Mouse (Mus musculus) testis, postnatal 14 days (tissue): ENCODE results near the gene Vmn2r107.

Experiments
- DNase-seq: peaks from one replicate; pipeline ENCODE4 v3.0.0; 2021; ENCODE audit warnings: low spot score

Vmn2r107 gene

DNA sequence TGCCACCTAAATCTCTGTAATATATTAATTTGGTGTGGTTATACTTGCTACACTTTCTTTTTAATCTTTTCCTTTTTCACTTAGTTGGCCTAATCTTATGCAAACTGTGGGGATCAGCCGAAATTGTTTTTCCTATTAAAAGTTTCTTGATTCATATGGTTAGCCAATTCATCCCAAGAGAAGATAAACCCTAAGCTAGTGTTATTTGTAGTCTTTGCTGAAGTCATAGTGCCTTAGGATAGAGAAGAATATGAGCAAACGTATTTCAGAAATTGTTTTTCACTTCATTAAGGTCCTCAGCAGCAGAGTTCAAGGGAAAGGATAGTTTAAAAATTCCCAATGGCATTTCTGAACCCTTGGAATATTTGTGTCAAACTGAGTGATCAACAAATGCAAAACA, at the start of gene Vmn2r107:
TSS of gene Vmn2r107 (plus strand) at position 301 of the 400 bp plus-strand sequence.
- no peak for DNase-seq

DNA sequence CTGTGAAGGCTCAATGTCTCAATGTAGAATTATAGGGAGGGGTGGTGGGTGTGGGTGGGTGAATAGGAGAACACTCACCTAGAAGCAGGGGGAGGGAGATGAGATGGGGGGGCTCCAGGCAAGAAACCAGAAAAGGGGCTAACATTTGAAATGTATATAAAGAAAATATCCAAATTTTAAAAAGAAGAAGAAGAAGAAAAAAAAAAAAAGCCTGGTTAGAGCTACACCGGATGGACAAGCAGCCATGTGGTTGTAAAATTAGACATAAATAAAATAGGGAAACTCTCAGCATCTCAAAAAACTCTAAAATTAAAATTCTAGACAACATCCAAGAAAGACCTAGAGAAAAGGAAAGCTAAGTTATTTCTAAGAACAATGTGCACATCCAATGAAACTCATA, 39.3 kb upstream of the Vmn2r107 start:
- no peak for DNase-seq

DNA sequence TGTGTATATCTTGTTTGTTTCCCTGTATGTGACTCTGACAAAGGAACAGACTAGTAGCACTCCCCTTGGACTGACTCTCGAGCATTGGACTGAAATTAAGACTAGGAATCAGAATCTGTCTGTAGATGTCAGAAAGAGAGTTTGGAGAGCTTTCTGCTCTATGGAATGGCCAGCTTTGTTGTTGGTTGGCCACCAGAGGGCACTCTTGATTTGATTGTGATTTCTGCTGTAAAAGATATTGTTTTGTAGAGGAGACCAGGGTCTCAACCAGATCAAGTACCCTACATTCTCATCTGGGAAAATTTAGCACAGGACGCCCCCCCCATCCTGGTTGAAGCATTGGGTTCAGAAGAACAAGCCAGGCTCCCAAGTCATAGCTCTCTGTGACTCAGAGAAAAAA, 54.1 kb downstream of the Vmn2r107 start:
- no peak for DNase-seq

DNA sequence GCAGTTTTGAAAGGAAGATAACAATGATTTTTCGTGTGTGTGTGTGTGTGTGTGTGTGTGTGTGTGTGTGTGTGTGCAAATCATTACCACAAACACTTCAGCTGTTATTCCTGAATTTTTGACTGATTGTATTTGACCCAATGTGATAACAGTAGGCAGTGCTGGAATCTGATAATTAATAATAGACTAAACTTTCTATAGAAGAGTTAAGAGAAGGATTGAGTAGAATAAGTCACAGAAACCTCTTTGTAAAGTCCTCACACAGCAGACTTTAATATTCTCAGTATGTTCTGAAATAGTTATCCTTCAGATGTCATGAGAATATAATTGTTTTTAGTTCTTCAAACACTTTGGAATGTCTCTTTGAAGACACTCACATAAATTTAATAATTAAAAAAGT, 68.8 kb downstream of the Vmn2r107 start, which contains the start of gene Vmn1r224:
TSS of gene Vmn1r224 (plus strand) at position 301 of the 400 bp plus-strand sequence.
- DNase-seq = no peak
